Mouse (Mus musculus) liver, embryonic 14.5 days (tissue): ENCODE data around the gene Pde8a.

Source experiments
- CTCF ChIP-seq: IDR thresholded peaks from 2 replicates; pipeline ENCODE4 v1.5.1; 2016; ENCODE audit warnings: antibody characterized with exemption, low read depth, control low read depth
- EP300 ChIP-seq: IDR thresholded peaks from 2 replicates; pipeline ENCODE4 v1.6.1; 2016; ENCODE audit warnings: antibody characterized with exemption, low read depth

- TF ChIP-seq EP300 (no peak), CTCF (no peak)
Measured at GRCm38 (mm10) chr7:81348206-81348605, 134.8 kb downstream of the Pde8a start.
